Mouse (Mus musculus) stomach, embryonic 16.5 days (tissue): ENCODE data around the gene Nedd4. TPM values are rescaled to one million over a fixed set of nuclear protein-coding genes. Genes with fewer than 3 reads are reported as not detected.
"Not testable (repeated sequence)": the region's sequence is repeated elsewhere in the genome, so short reads cannot be mapped to it uniquely, and the experiment has no call there.

ENCODE experiments used
- ATAC-seq: fragments of 200-750 bp; cut with Nextera tagmentation; 2 replicates; pipeline ENCODE4 v1.8.0; 2017; ENCODE audit warnings: moderate number of reproducible peaks, moderate TSS enrichment; ENCODE audit not compliant: insufficient read depth, low FRiP score
- H3K27ac ChIP-seq: fragments of 300-500 bp; sonication (generic); 2 replicates; pipeline ENCODE4 v1.5.1; 2014; ENCODE audit warnings: low read length
- H3K27me3 ChIP-seq: fragments of 300-500 bp; sonication (generic); 2 replicates; pipeline ENCODE4 v1.6.1; 2014; ENCODE audit warnings: low read length, control low read depth, mixed read lengths; ENCODE audit not compliant: control insufficient read depth, insufficient read depth
- H3K36me3 ChIP-seq: fragments of 300-500 bp; sonication (generic); 2 replicates; pipeline ENCODE4 v1.6.1; 2014; ENCODE audit warnings: low read length; ENCODE audit not compliant: control insufficient read depth, insufficient read depth
- H3K4me1 ChIP-seq: fragments of 300-500 bp; sonication (generic); 2 replicates; pipeline ENCODE4 v1.6.1; 2014; ENCODE audit warnings: low read length, control low read depth, mixed read lengths; ENCODE audit not compliant: control insufficient read depth, insufficient read depth
- H3K4me2 ChIP-seq: fragments of 300-500 bp; sonication (generic); 2 replicates; pipeline ENCODE4 v1.6.1; 2014; ENCODE audit warnings: low read depth, low read length, mixed read lengths
- H3K4me3 ChIP-seq: fragments of 300-500 bp; sonication (generic); replicated peaks from 2 replicates; pipeline ENCODE4 v1.5.1; 2014; ENCODE audit warnings: mild to moderate bottlenecking, low read length
- H3K9ac ChIP-seq: fragments of 300-500 bp; sonication (generic); 2 replicates; pipeline ENCODE4 v1.6.1; 2014; ENCODE audit warnings: low read length
- H3K9me3 ChIP-seq: fragments of 300-500 bp; sonication (generic); replicated peaks from 2 replicates; pipeline ENCODE4 v1.6.1; 2016; ENCODE audit warnings: low read length, control low read depth; ENCODE audit not compliant: control insufficient read depth
- WGBS: fragments of 180-500 bp; shearing (Covaris S2); extraction: QIAGEN DNeasy Blood & Tissue Kit; methylation state at CpG from one replicate; pipeline ENCODE4 v1.1.7; 2014; 5-methylcytosine and 5-hydroxymethylcytosine counted together
- polyA plus RNA-seq: library from polyadenylated mRNA; unstranded; fragments of >200 nt; fragmentation: Nextera tagmentation; extraction: Ambion mirVana; gene quantifications from 2 replicates; pipeline ENCODE4 v1.2.1, GENCODE M21; 2015

Nedd4 gene
- polyA plus RNA-seq, 1 experiment from 2014 or later: 548 TPM

DNA sequence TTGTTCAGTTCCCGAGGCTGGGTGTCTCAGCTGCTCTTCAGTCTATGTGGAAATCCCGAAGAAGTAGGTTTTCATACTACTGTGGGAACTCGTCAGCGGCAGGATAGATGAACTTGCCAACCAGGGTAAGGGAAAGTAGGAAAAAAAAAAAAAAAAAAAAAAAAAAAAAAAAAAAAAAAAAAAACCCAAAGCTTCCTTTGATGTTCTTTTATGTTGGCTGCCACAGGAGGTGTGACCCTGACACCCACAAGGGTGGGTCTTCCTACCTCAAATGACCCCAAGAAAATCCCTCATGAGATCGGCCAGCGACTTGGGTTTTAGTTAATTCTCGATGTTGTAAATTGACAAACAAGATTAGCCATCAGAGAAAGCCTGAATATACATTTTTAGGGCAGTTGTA lies 25.6 kb upstream of the Nedd4 start:
- peaks cover 21% of the 10 kb centered on the region for H3K4me1 ChIP-seq
- WGBS: 80% methylated on average over 7 of the region's 7 CpGs
- no peak overlapping the region for H3K4me3 ChIP-seq
- no peaks in the 10 kb centered on the region for H3K27me3 ChIP-seq
- no peak overlapping the region for H3K4me2 ChIP-seq
- no peak for ATAC-seq
- no peak overlapping the region for H3K9ac ChIP-seq
- H3K36me3 ChIP-seq: no peaks in the 10 kb centered on the region
- no peak overlapping the region for H3K27ac ChIP-seq
- no peaks in the 10 kb centered on the region for H3K9me3 ChIP-seq

GRCm38 (mm10) chr9:72637243-72637642 lies 24.9 kb upstream of the Nedd4 start:
- Histone ChIP-seq H3K9ac (no peak overlapping the region), H3K27me3 (no peaks in the 10 kb centered on the region), H3K4me3 (no peak overlapping the region), H3K36me3 (no peaks in the 10 kb centered on the region), H3K27ac (no peak overlapping the region), H3K9me3 (no peaks in the 10 kb centered on the region), H3K4me1 (peaks cover 21% of the 10 kb centered on the region), H3K4me2 (no peak overlapping the region)
- 83% methylated on average over 8 of the region's 8 CpGs for WGBS
- ATAC-seq: no peak

DNA sequence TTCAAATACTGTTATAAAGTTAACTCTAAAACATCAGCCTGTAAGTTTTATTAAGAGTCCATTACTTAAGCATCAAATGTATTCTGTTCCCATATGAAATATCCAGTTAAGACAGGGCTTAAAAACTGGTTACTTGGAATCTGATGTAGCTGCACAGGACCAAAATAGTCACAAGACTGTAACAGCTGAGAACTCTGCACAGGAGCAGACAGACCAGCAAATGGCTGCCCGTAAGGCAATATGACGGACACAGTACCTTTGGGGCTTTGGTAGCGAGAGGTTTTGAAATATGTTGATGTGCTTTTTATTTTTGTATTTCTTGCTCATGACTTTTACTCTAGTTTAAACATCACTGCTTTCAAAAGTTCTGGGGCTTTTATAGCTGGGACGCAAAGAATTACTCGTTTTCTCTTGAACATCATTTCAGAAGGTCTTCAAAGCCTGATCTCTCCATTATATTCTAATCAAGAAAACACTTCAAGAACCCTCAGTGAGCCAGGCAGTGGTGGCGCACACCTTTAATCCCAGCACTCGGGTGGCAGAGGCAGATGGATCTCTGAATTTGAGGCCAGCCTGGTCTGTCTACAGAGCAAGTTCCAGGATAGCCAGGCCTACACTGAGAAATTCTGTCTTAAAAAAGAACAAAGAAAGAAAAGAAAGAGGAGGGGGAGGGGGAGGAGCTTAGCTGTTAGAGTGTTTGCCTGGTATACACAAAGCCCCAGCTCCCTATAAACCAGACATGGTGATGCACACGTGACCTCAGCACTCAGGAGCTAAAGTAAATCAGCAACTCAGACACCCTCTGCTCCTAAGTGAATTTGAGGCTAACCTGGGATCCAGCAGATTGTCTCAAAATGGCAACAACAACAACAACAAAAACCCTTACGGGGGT lies 22.9 kb upstream of the Nedd4 start:
- peak overlapping the region; percentile 28 for H3K4me3 ChIP-seq
- H3K27me3 ChIP-seq: no peaks in the 10 kb centered on the region
- H3K9me3 ChIP-seq: no peaks in the 10 kb centered on the region
- H3K9ac ChIP-seq: peak overlapping the region; percentile 77
- H3K4me1 ChIP-seq: peaks cover 26% of the 10 kb centered on the region
- ATAC-seq: peak; percentile 74; the same call in 1 of the 2 replicates
- WGBS: 50% methylated on average over 9 of the region's 9 CpGs
- no peaks in the 10 kb centered on the region for H3K36me3 ChIP-seq
- H3K4me2 ChIP-seq: peak overlapping the region; percentile 61
- peak overlapping the region; percentile 100 for H3K27ac ChIP-seq

DNA sequence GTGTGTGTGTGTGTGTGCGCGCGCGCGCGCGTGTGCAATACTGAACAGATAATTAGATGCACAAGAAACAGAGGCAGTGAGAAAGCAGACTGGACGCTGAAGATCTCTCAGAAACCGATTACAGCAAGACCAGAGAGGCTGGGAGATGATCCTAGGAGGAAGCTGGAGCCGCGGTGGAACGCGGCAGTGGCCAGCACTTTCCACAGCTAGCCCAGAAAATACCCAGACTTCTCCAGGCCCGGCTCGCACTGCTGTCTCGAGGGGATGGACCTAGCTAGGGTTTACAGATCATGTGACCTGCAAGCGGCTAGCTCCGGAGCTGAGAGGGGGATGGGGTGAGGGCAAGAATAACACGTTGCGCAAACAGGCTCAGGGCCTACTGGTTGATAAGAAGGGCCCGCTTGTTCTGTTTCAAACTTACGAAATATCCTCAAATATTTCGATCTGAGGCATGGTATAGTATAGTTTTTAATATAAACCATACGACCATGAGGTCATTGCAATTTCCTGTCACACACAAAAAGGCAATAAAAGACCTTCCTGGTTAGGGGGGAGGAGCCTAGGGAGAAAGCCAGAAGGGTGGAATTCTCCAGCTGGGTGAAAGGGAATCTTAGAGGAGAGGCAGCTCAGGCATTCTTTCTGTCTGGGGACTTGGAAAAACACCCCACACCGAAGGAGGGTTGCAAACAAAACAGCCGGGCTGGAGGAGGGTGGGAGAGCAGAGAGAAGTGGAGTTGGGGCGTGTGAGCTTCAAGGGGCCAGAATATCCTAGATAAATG lies 22.1 kb upstream of the Nedd4 start:
- Histone ChIP-seq H3K4me2 (peak overlapping the region; percentile 61), H3K9ac (peak overlapping the region; percentile 77), H3K4me1 (peaks cover 26% of the 10 kb centered on the region), H3K9me3 (no peaks in the 10 kb centered on the region), H3K27ac (peak overlapping the region; percentile 100), H3K27me3 (no peaks in the 10 kb centered on the region), H3K36me3 (no peaks in the 10 kb centered on the region), H3K4me3 (peak overlapping the region; percentile 28)
- ATAC-seq: peak; percentile 93
- WGBS: 1% methylated on average over 27 of the region's 27 CpGs

GRCm38 (mm10) chr9:72640642-72641041 lies 21.5 kb upstream of the Nedd4 start:
- peak overlapping the region; percentile 61 for H3K4me2 ChIP-seq
- H3K36me3 ChIP-seq: no peaks in the 10 kb centered on the region
- H3K9ac ChIP-seq: peak overlapping the region; percentile 77
- no peaks in the 10 kb centered on the region for H3K9me3 ChIP-seq
- ATAC-seq: no peak
- peak overlapping the region; percentile 100 for H3K27ac ChIP-seq
- peaks cover 26% of the 10 kb centered on the region for H3K4me1 ChIP-seq
- WGBS: 12% methylated on average over 7 of the region's 7 CpGs
- H3K4me3 ChIP-seq: peak overlapping the region; percentile 28
- H3K27me3 ChIP-seq: no peaks in the 10 kb centered on the region

DNA sequence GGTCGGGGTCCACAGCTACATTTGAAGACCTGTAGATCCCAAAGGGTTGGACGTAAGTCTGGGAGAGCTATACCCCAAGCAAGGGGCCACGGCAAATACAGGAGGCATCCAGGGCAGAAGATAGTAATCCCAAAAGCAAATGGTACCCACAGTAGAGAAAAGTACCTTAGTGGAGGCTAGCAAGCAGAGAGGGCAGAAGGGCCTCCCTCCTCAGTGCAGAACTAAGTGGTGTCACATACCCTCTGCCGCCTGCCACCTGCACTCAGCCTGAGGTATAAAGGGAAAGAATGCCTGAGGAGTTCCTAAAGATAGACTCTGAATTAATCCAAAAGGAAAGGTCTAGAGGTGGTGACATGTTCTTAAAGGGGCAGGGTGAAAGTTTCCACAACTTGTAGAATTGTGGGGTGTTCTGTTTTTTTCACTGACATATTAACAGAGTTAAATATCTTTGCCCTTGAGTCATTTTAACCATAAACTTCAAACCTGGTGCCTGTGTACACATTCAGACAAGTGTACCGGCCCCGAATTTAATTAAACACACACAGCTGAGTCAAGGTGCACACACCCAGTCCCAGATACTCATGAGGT lies 21.0 kb upstream of the Nedd4 start:
- Histone ChIP-seq H3K9ac (peak overlapping the region; percentile 77), H3K27me3 (no peaks in the 10 kb centered on the region), H3K36me3 (no peaks in the 10 kb centered on the region), H3K4me2 (peak overlapping the region; percentile 61), H3K9me3 (no peaks in the 10 kb centered on the region), H3K27ac (peak overlapping the region; percentile 100), H3K4me1 (peaks cover 26% of the 10 kb centered on the region), H3K4me3 (peak overlapping the region; percentile 28)
- WGBS: 52% methylated on average over 6 of the region's 6 CpGs
- ATAC-seq: no peak

DNA sequence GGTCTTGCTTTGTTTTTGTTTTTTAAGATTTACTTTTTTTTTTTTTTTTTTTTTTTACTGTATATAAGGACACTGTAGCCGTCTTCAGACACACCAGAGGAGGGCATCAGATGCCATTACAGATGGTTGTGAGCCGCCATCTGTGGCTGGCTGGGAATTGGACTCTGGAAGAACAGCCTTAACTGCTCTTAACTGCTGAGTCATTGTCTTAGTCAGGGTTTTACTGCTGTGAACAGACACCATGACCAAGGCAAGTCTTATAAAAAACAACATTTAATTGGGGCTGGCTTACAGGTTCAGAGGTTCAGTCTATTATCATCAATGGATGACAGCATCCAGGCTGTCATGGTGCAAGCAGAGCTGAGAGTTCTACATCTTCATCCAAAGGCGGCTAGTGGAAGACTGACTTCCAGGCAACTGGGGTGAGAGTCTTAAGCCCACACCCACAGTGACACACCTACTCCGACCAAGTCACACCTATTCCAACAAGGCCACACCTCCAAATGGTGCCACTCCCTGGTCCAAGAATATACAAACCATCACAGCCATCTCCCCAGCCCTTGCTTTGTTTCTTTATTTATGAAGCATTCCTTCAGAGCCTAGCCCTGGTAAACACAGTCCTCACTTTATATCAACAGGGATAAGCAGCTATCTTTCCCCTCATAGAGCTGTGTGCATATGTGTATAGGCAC lies 19.2 kb upstream of the Nedd4 start:
- not testable (repeated sequence) for H3K27ac ChIP-seq, H3K9ac ChIP-seq
- 83% methylated on average over 4 of the region's 4 CpGs for WGBS

GRCm38 (mm10) chr9:72643651-72644417 lies 18.3 kb upstream of the Nedd4 start:
- whole genome bisulfite sequencing: 63% methylated on average over 6 of the region's 6 CpGs
- no peak overlapping the region for H3K9ac ChIP-seq
- ATAC-seq: no peak

More for the DNA sequence above, 19.2 kb upstream of the Nedd4 start:
- H3K36me3 ChIP-seq, ATAC-seq, H3K9me3 ChIP-seq, H3K4me2 ChIP-seq, H3K4me3 ChIP-seq, H3K27me3 ChIP-seq: not testable (repeated sequence)
- peaks cover 26% of the 10 kb centered on the region for H3K4me1 ChIP-seq

More at GRCm38 (mm10) chr9:72643651-72644417, 18.3 kb upstream of the Nedd4 start:
- Histone ChIP-seq H3K27me3 (no peaks in the 10 kb centered on the region), H3K36me3 (no peaks in the 10 kb centered on the region), H3K4me2 (no peak overlapping the region), H3K4me3 (no peak overlapping the region), H3K9me3 (no peaks in the 10 kb centered on the region), H3K4me1 (peaks cover 26% of the 10 kb centered on the region), H3K27ac (peak overlapping the region; percentile 26)
